Mouse (Mus musculus) ES-Bruce4 (cell line): ENCODE measurements around the gene Cbx1.

Experiments used
- CTCF ChIP-seq: IDR thresholded peaks from one replicate; pipeline ENCODE4 v1.8.1; 2011; ENCODE audit warnings: low read depth, low read length
- EP300 ChIP-seq: IDR thresholded peaks from 2 replicates; pipeline ENCODE4 v1.6.1; 2011; ENCODE audit warnings: low read depth, low read length; ENCODE audit not compliant: insufficient read depth
- POLR2A ChIP-seq: IDR thresholded peaks from one replicate; pipeline ENCODE4 v1.8.1; 2011; ENCODE audit warnings: low read length; ENCODE audit not compliant: insufficient read depth

DNA sequence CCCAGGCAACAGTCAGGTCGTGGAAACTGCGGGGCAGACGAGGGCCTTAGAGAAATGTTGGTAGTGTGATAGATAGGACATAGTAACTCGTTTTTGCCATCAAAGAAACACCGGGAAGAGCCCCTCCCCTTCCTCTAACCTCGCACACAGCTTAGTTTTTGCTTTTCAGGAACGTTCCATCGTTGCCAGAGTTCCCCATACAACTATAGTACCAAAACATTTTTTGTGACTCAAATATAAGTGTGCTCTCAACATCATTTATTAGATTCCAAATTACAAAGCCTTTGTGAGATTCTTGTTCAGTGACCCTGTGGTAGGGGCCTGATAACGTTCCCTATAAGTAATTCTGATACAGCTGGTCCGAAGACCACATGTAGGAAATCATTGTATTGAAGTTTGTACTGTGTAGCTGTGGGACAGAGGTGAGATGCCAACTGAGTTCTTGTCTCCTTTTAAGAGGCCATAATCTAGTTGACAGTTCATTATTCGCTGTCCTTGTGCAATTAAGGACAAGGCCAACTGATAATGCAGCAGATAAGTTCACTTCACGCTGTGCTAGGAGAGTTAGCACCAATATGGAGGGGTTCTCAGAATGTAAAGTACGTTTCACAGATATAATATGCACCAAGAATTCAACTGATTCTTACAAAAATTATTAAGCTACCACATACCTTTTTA lies 41.8 kb downstream of the Cbx1 start:
- no peak for TF ChIP-seq CTCF
- TF ChIP-seq EP300, result no peak
- TF ChIP-seq POLR2A, result no peak
